Mouse (Mus musculus) olfactory bulb, adult 2 months (tissue): ENCODE results near the gene Adamts2.

Experiments
- CTCF ChIP-seq: fragments of 200-500 bp; IDR thresholded peaks from 2 replicates; pipeline ENCODE4 v1.5.1; 2012; ENCODE audit warnings: low read depth, mild to moderate bottlenecking, low read length, moderate library complexity; ENCODE audit not compliant: insufficient read depth
- POLR2A ChIP-seq: fragments of 200-500 bp; IDR thresholded peaks from 2 replicates; pipeline ENCODE4 v1.6.1; 2012; ENCODE audit warnings: mild to moderate bottlenecking, low read depth, low read length, moderate library complexity; ENCODE audit not compliant: insufficient read depth

DNA sequence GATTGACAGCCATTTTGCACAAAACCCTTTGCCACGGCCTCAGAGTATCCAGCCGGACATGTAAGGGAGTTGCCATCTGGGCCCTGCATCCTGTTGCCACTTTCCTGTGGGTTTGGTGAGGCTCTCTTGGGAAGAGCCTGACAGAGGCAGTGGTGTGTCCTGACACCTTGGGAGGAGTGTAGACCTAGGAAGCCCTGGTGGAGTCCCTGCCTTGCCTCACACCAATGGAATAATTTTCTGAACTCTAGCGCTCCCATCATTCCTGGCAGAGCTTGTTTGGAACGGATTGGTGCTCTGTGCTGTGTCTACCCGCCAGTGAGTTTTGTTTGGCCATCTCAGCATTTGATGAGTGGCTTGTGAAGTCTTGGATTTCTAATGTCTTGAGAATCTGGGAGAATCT, 19.5 kb downstream of the Adamts2 start:
- no peak for TF ChIP-seq POLR2A
- TF ChIP-seq CTCF = no peak
